ENCODE assay signal across 18 mouse cellular contexts in the genomic region with DNA sequence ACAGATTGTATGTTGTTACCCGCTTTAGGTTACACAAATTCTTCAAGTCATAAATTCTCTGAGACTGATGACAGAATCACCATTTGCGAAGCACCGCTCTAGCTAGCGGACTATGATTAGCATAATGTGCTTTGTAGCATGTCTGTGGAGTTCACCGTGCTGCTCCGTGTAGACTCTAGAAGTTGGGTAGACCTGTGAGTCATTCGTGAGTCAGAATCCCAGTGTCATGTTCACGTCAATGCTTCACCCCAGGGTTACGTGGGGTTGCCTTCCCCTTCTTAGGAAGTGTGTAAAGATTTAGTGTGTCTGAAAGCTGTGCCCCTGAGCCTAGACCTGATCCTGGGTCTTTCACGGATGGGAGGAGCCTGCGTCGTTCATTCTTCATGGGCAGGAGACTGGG. TPM values are rescaled to one million over a fixed set of nuclear protein-coding genes. Genes with fewer than 3 reads are reported as not detected.
DNase-seq lines count a peak whose midpoint lies in the region; ATAC-seq and TF ChIP-seq lines count a peak whose summit lies in the region.
"Had no signal": no experiment of that assay in that cellular context is flagged by ENCODE, and none has a peak within 500 bp of the region (broad histone marks: within the 10 kb centered on the region; RNA-seq: fewer than 3 reads in every experiment).

No protein-coding gene starts in this region.

- H3K79me2 ChIP-seq in liver, adult 2 months (ENCODE audit: control insufficient read depth, insufficient read depth, low read length), result no peaks in the 10 kb centered on the region

- WGBS in liver, adult 2 months, result 89% methylated on average over 12 of the region's 12 CpGs
- 86% methylated on average over 12 of the region's 12 CpGs for WGBS in liver, embryonic 13.5 days (ENCODE audit: insufficient replicate concordance)

- no peak overlapping the region for H3K9ac ChIP-seq in liver, adult 2 months (ENCODE audit: low read depth, low read length)
- no peak overlapping the region for H3K9ac ChIP-seq in liver, embryonic 13.5 days
- H3K9ac ChIP-seq: heart, embryonic 13.5 days had no signal

- no peak overlapping the region; the same call in 1 of the 2 replicates for H3K27ac ChIP-seq in liver, adult 2 months (replicated peaks; ENCODE audit: insufficient read depth, low read depth, low read length)
- peak overlapping the region; percentile 82; the same call in 1 of the 2 replicates for H3K27ac ChIP-seq in liver, embryonic 13.5 days
- H3K27ac ChIP-seq: heart, embryonic 13.5 days had no signal

- TF ChIP-seq POLR2A in liver, adult 2 months (IDR thresholded peaks at IDR 0.05; ENCODE audit: extremely low read depth, insufficient read depth, low read length), result no peak

- no peaks in the 10 kb centered on the region for H3K27me3 ChIP-seq in liver, adult 2 months (ENCODE audit: control insufficient read depth, insufficient read depth, low read length)
- H3K27me3 ChIP-seq in liver, embryonic 13.5 days, result no peaks in the 10 kb centered on the region
- H3K27me3 ChIP-seq: heart, embryonic 13.5 days had no signal

- ATAC-seq in liver, embryonic 13.5 days (ENCODE audit: low read depth), result no peak
- peak; percentile 92 for ATAC-seq in neutrophil, adult 5-6 weeks (ENCODE audit: extremely low read depth, insufficient number of reproducible peaks, low FRiP score, poor library complexity, severe bottlenecking)

- H3K36me3 ChIP-seq in liver, adult 2 months (ENCODE audit: control insufficient read depth, insufficient read depth, low read length), result peaks cover 43% of the 10 kb centered on the region
- H3K36me3 ChIP-seq in liver, embryonic 13.5 days, result peaks cover 83% of the 10 kb centered on the region

- no peak overlapping the region for H3K4me3 ChIP-seq in liver, adult 2 months (ENCODE audit: insufficient read depth, low read depth, low read length)
- no peak overlapping the region for H3K4me3 ChIP-seq in liver, embryonic 13.5 days (replicated peaks)
- H3K4me3 ChIP-seq: heart, embryonic 13.5 days had no signal

- DNase-seq in liver, adult 2 months (ENCODE audit: extremely low read depth, low read depth, low spot score), result peak; percentile 36
- no peak for DNase-seq in liver
- peak; percentile 28 for DNase-seq in adrenal gland, postnatal 25 days
- DNase-seq in liver, embryonic 13.5 days, result no peak
- no peak for DNase-seq in gastrocnemius, postnatal 4 days (ENCODE audit: low spot score in 2 of 2)
- no peak for DNase-seq in T-cell, adult 2 months (ENCODE audit: low spot score)
- no peak for DNase-seq in adipocyte (ENCODE audit: low spot score)
- DNase-seq: cerebellum, adult 9-11 months; kidney, adult 2 months; lung, postnatal 4 days; right cerebral cortex, postnatal 14 days had no signal

- no peaks in the 10 kb centered on the region for H3K9me3 ChIP-seq in liver, embryonic 13.5 days (replicated peaks)
- H3K9me3 ChIP-seq: heart, embryonic 13.5 days had no signal

- no peaks in the 10 kb centered on the region for H3K4me1 ChIP-seq in liver, adult 2 months (ENCODE audit: control insufficient read depth, insufficient read depth, low read length)
- peaks cover 60% of the 10 kb centered on the region for H3K4me1 ChIP-seq in liver, embryonic 13.5 days (replicated peaks)

- no peak for TF ChIP-seq CTCF in liver, adult 2 months (IDR thresholded peaks at IDR 0.05; ENCODE audit: low read depth, low read length)

- H3K4me2 ChIP-seq in liver, embryonic 13.5 days, result no peak overlapping the region
- H3K4me2 ChIP-seq: heart, embryonic 13.5 days had no signal

RNA-seq across cellular contexts. Expression of a gene that starts 6.5 kb away (rescaled TPM):
- 0.83 TPM in 1 of 2 replicates, not detected in the other for total RNA-seq in liver, adult 2 months (2014; rRNA removed)
- polyA plus RNA-seq in liver, adult 2 months (2012; rRNA removed), result not detected in 2 replicates
- not detected in 2 replicates for total RNA-seq in adrenal gland, postnatal 25 days (2021)
- not detected in 2 replicates for polyA plus RNA-seq in liver, embryonic 13.5 days (2015; fragmentation: Nextera tagmentation; extraction: Ambion mirVana)
- total RNA-seq in neutrophil, adult 5-6 weeks (2017), result 2.6 TPM in 1 of 2 replicates, not detected in the other
- total RNA-seq in gastrocnemius, postnatal 4 days (2021), result not detected
- total RNA-seq: gastrocnemius, adult 18-20 months had no signal
- polyA plus RNA-seq: heart, embryonic 13.5 days; hindbrain, embryonic 11.5 days; kidney, adult 2 months; large intestine, adult 2 months; limb, embryonic 14.5 days; stomach, embryonic 16.5 days had no signal

RNA-seq across cellular contexts. Expression of a gene that starts 7.9 kb away (rescaled TPM):
- total RNA-seq in liver, adult 2 months (2014; rRNA removed), result 7.3 and 9.5 TPM in 2 replicates
- 5.0 and 5.1 TPM in 2 replicates for polyA plus RNA-seq in liver, adult 2 months (2012; rRNA removed)
- total RNA-seq in adrenal gland, postnatal 25 days (2021), result 281 and 313 TPM in 2 replicates
- 25.0 and 28.1 TPM in 2 replicates for polyA plus RNA-seq in liver, embryonic 13.5 days (2015; fragmentation: Nextera tagmentation; extraction: Ambion mirVana)
- total RNA-seq in neutrophil, adult 5-6 weeks (2017), result 144 and 156 TPM in 2 replicates
- 10 to 100 TPM; 26.3 to 27.4 TPM for total RNA-seq in gastrocnemius, postnatal 4 days (2021)

RNA-seq across cellular contexts. Expression of a gene that starts 25.4 kb away (rescaled TPM):
- 69.1 and 84.2 TPM in 2 replicates for total RNA-seq in liver, adult 2 months (2014; rRNA removed)
- 115 and 144 TPM in 2 replicates for polyA plus RNA-seq in liver, adult 2 months (2012; rRNA removed)
- 101 and 110 TPM in 2 replicates for total RNA-seq in adrenal gland, postnatal 25 days (2021)
- polyA plus RNA-seq in liver, embryonic 13.5 days (2015; fragmentation: Nextera tagmentation; extraction: Ambion mirVana), result 67.4 and 74.0 TPM in 2 replicates
- total RNA-seq in neutrophil, adult 5-6 weeks (2017), result 93.4 and 107 TPM in 2 replicates
- total RNA-seq in gastrocnemius, postnatal 4 days (2021), result 10 to 100 TPM; 26.1 to 31.4 TPM

Comparison
In these comparisons a context has a peak if more than half of its experiments do, and no peak if none do; other contexts are left out.
1. DNase-seq: peak in liver, adult 2 months (single experiment) and adrenal gland, postnatal 25 days (single experiment); none in liver (single experiment), liver, embryonic 13.5 days (single experiment), gastrocnemius, postnatal 4 days (0 of 2), T-cell, adult 2 months (single experiment) and adipocyte (single experiment).